Mouse (Mus musculus) heart, embryonic 11.5 days (tissue): ENCODE data around the gene Ppp1r12b. TPM values are rescaled to one million over a fixed set of nuclear protein-coding genes. Genes with fewer than 3 reads are reported as not detected.
A peak's percentile ranks its signal among the peaks of the same experiment; 100 is the strongest.

ENCODE experiments used
- ATAC-seq: fragments of 200-750 bp; cut with Nextera tagmentation; replicated peaks from 2 replicates; pipeline ENCODE4 v1.8.0; 2017; ENCODE audit warnings: moderate library complexity; ENCODE audit not compliant: insufficient number of reproducible peaks, low FRiP score, low TSS enrichment
- H3K27ac ChIP-seq: fragments of 300-500 bp; sonication (generic); 2 replicates; pipeline ENCODE4 v1.5.1; 2014; ENCODE audit warnings: mild to moderate bottlenecking, low read depth, low read length
- H3K27me3 ChIP-seq: fragments of 300-500 bp; sonication (generic); 2 replicates; pipeline ENCODE4 v1.6.1; 2014; ENCODE audit warnings: mild to moderate bottlenecking, low read length, mixed read lengths; ENCODE audit not compliant: control insufficient read depth, insufficient read depth
- H3K36me3 ChIP-seq: fragments of 300-500 bp; sonication (generic); 2 replicates; pipeline ENCODE4 v1.6.1; 2014; ENCODE audit warnings: mild to moderate bottlenecking, low read length, moderate library complexity, mixed read lengths; ENCODE audit not compliant: control insufficient read depth, insufficient read depth
- H3K4me1 ChIP-seq: fragments of 300-500 bp; sonication (generic); 2 replicates; pipeline ENCODE4 v1.6.1; 2014; ENCODE audit warnings: low read length; ENCODE audit not compliant: control insufficient read depth, insufficient read depth
- H3K4me2 ChIP-seq: fragments of 300-500 bp; sonication (generic); 2 replicates; pipeline ENCODE4 v1.6.1; 2014; ENCODE audit warnings: mild to moderate bottlenecking, moderate library complexity
- H3K4me3 ChIP-seq: fragments of 300-500 bp; sonication (generic); 2 replicates; pipeline ENCODE4 v1.5.1; 2014; ENCODE audit warnings: low read depth, low read length
- H3K9ac ChIP-seq: fragments of 300-500 bp; sonication (generic); 2 replicates; pipeline ENCODE4 v1.6.1; 2014; ENCODE audit warnings: mild to moderate bottlenecking, low read depth, low read length, moderate library complexity
- H3K9me3 ChIP-seq: fragments of 300-500 bp; sonication (generic); replicated peaks from 2 replicates; pipeline ENCODE4 v1.6.1; 2016; ENCODE audit warnings: low read length; ENCODE audit not compliant: control insufficient read depth
- WGBS: fragments of 180-500 bp; shearing (Covaris S2); extraction: QIAGEN DNeasy Blood & Tissue Kit; methylation state at CpG from one replicate; pipeline ENCODE4 v1.1.7; 2014; ENCODE audit not compliant: insufficient replicate concordance; 5-methylcytosine and 5-hydroxymethylcytosine counted together
- polyA plus RNA-seq: library from polyadenylated mRNA; unstranded; fragments of >200 nt; fragmentation: Nextera tagmentation; extraction: Ambion mirVana; gene quantifications from 2 replicates; pipeline ENCODE4 v1.2.1, GENCODE M21; 2014

The Ppp1r12b gene
- polyA plus RNA-seq, 1 experiment from 2014 or later: 26.7 TPM

DNA sequence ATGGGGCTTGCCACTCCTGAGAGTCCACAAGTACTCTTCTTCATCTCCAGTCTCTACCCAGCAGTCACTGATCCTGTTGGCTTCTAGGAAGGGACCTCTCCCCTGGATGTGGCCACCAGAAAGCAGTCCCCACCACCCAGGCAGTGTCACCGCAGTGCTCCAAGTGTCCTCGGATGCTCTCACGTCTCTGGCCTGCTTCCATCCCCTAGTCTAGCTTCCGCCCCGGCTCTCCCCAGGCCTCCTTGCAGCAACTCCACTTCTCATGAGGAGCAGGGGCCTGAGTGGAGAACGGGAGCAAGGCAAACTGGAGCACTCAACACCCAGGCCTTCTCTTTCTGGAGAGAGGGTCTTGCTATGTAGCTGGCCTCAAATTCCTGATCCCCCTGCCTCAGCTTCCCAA, 196.6 kb downstream of the Ppp1r12b start:
- no peaks in the 10 kb centered on the region for H3K27me3 ChIP-seq
- no peak overlapping the region for H3K4me2 ChIP-seq
- H3K4me3 ChIP-seq: no peak overlapping the region
- 85% methylated on average over 6 of the region's 6 CpGs for WGBS
- no peaks in the 10 kb centered on the region for H3K9me3 ChIP-seq
- peaks cover 2% of the 10 kb centered on the region; the same call in 1 of the 2 replicates for H3K36me3 ChIP-seq
- peaks cover 8% of the 10 kb centered on the region for H3K4me1 ChIP-seq
- no peak for ATAC-seq
- H3K9ac ChIP-seq: no peak overlapping the region
- no peak overlapping the region for H3K27ac ChIP-seq

DNA sequence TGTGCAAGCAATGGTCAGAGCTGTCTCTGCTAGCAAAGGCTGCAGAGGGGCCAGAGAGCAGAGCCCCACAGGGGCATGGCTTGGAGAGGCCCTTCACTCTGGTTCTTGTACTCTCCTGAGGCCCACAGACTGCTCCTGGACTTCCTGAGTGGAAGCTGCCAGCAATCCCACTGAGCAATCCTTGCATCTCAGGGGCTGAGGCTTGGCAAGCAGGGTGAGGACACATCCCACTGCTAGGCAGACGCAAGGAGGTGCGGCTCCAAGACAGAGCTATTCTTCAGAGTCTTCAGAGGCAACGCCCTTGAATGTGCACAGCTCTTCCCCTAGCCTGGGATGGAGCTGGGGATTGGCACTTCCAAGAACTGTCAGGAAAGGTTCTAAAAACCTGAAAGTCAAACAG, 198.5 kb downstream of the Ppp1r12b start:
- 84% methylated on average over 3 of the region's 3 CpGs for WGBS

DNA sequence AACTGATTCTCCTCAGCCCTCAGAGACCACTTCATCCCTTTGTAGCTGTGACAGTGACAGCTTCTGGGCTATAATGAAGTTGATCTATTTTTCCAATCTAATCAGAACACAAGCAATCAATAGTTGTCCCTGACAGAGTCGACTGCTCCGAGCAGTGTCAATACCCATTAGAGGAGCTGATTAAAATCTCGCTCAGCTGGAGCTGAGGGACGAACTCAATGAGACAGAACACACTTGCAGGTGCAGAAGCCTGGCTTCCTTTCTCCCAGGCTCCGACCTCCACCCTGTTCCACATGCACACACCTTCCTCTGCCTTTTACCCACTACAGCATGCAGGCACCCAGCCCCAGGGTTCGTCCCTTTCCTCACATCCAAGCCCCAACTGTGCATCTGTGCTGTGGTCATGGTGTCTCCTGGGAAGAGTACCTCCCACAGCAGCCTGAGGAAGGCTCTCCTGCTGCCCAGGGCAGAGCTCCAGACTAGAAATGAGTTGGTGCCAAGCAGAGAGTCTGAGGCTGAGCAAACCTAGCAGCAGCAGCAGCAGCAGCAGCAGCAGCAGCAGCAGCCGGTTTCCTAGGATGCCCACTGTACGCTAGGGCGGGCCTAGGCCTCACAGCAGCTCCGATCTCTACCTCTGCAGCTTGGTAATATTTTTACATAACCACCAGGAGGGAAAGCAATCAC, 199.4 kb downstream of the Ppp1r12b start:
- Histone ChIP-seq H3K4me3 (no peak overlapping the region), H3K36me3 (peaks cover 2% of the 10 kb centered on the region; the same call in 1 of the 2 replicates), H3K27me3 (no peaks in the 10 kb centered on the region), H3K27ac (no peak overlapping the region), H3K9ac (no peak overlapping the region), H3K4me2 (no peak overlapping the region), H3K4me1 (peaks cover 23% of the 10 kb centered on the region), H3K9me3 (no peaks in the 10 kb centered on the region)
- WGBS: 74% methylated on average over 10 of the region's 10 CpGs
- ATAC-seq: no peak

More for the DNA sequence above, 198.5 kb downstream of the Ppp1r12b start:
- no peaks in the 10 kb centered on the region for H3K9me3 ChIP-seq
- no peak for ATAC-seq
- H3K27me3 ChIP-seq: no peaks in the 10 kb centered on the region
- H3K4me2 ChIP-seq: no peak overlapping the region
- peaks cover 23% of the 10 kb centered on the region for H3K4me1 ChIP-seq
- H3K4me3 ChIP-seq: no peak overlapping the region
- peaks cover 2% of the 10 kb centered on the region; the same call in 1 of the 2 replicates for H3K36me3 ChIP-seq
- H3K27ac ChIP-seq: no peak overlapping the region
- H3K9ac ChIP-seq: no peak overlapping the region

DNA sequence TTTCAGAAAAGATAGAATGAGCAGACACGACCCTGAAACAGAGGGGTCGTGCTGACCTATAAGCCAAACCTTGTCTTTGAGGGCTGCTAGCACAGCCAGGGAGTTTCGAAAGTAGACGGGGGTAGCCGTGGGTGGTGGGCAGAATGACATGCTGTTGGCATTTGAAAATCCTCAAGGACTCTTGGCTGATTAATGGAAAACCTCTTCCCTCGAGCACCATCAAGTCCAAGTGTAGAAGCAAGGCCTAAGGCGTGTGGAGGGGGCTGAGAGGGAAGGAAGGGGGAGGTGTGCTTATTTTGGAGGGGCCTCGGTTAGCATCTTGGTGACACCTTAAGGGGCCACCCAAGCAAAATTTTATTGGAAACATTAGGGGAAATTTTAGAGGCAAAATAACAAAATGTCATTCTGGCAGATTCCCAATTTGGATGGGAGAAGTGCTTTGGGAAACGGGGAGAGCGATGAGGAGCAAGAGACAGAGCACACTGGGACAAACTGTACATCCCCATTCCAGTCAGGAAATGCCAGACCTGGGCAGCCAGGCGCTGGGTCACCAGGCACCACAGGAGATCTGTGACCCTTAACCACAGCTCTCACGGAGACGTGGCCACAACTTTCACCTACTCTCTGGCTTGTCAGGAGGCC, 200.1 kb downstream of the Ppp1r12b start:
- H3K9me3 ChIP-seq: no peaks in the 10 kb centered on the region
- no peak for ATAC-seq
- 0 out of 2 replicates have a peak, but pooled peaks cover 2% of the 10 kb centered on the region for H3K36me3 ChIP-seq
- no peak overlapping the region for H3K4me2 ChIP-seq
- no peak overlapping the region for H3K4me3 ChIP-seq
- peaks cover 23% of the 10 kb centered on the region for H3K4me1 ChIP-seq
- H3K27ac ChIP-seq: no peak overlapping the region
- 66% methylated on average over 13 of the region's 13 CpGs for WGBS
- H3K9ac ChIP-seq: no peak overlapping the region
- no peaks in the 10 kb centered on the region for H3K27me3 ChIP-seq

DNA sequence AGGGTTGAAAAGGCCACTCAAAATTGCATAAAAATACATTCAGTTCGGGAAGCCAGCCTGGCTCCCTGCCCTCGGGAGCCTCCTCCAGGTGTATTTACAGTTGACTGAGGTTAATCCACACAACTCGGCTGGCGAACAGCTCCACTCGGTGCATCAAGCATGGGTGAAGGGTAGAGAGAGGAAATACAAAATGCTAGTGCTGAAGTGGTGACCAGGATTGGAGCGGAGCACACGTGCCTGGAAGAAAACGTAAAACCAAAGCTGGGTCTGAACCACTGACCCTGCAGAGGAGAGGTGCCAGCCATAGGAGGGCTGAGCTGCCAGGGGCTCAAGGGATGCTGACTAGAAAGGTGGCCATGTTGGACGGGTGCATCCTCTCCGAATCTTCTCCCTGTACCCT, 200.9 kb downstream of the Ppp1r12b start:
- no peak for ATAC-seq
- H3K4me1 ChIP-seq: peaks cover 26% of the 10 kb centered on the region
- H3K9me3 ChIP-seq: no peaks in the 10 kb centered on the region
- no peaks in the 10 kb centered on the region for H3K27me3 ChIP-seq
- H3K4me3 ChIP-seq: no peak overlapping the region
- no peak overlapping the region for H3K4me2 ChIP-seq
- no peak overlapping the region for H3K9ac ChIP-seq
- H3K27ac ChIP-seq: no peak overlapping the region
- 81% methylated on average over 10 of the region's 10 CpGs for WGBS
- H3K36me3 ChIP-seq: no peaks in the 10 kb centered on the region

DNA sequence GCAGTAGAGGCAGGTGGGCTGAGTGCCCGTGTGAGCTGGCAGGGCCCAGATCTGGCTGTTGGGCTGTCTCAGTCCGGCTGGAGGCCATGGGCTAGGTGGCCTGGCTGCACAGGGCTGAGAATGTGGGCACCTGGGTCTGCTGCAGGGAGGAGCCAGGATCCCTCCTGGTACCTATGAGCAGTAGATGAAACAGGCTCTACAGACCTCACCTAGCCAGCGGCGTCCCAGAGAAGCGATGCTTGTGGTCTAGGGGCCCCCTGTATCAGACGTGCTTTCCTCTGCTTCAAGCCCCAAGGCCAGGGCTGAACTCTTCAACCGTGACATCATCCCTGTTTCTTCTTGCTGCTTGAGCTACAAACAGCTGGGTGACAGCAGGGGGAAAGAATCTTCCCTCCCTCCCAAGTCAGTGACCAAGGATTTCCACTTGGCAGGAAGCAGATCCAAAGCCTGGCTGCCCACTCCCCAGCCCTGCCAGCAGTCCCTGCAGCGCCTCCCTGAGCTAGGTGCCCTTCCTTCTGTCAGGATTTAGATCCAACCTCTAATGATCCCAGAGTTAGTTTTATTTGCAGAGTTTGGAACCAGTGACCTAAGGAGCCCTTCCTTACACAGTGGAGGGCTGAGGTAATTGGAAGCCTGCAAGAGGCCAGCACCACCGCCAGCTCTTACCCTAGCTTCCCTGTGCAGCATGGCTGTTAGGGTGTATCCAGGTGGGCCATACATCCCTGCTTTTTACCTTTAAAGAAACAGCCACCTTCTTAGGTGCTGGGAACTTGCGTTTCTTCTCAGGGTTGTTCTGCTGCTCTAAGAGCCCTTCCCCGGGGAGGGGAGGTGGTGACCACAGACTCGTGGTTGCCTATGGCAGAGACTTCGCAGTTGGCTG, 201.8 kb downstream of the Ppp1r12b start:
- Histone ChIP-seq H3K4me1 (peaks cover 30% of the 10 kb centered on the region), H3K27me3 (no peaks in the 10 kb centered on the region), H3K27ac (peak overlapping the region; percentile 66), H3K9ac (peak overlapping the region; percentile 59; the same call in 1 of the 2 replicates), H3K36me3 (no peaks in the 10 kb centered on the region), H3K4me3 (no peak overlapping the region), H3K4me2 (no peak overlapping the region; the same call in 1 of the 2 replicates), H3K9me3 (no peaks in the 10 kb centered on the region)
- 55% methylated on average over 13 of the region's 13 CpGs for WGBS
- no peak; the same call in 1 of the 2 replicates for ATAC-seq

DNA sequence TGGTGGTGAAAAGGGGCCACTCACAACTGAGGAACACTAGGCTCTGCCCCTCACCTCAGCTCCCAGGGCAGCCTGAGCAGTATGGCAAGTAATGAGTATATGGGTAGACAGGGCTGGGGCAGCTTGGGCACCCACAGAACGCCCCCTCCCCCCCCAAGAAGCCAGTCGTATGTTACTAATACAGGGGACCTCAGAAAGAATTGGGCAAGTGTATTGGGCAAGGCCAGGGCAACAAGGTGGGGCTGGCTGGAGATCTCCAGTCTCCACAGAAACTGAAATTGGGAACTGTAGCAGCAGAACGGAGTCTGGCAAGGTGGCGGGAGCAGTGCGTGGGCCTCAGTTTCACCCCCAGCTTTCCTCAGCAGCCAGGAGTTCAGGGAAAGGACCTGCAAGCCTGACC, 203.3 kb downstream of the Ppp1r12b start:
- no peak overlapping the region for H3K4me2 ChIP-seq
- no peak overlapping the region for H3K4me3 ChIP-seq
- peaks cover 36% of the 10 kb centered on the region for H3K4me1 ChIP-seq
- H3K9me3 ChIP-seq: no peaks in the 10 kb centered on the region
- H3K27me3 ChIP-seq: no peaks in the 10 kb centered on the region
- no peak overlapping the region for H3K27ac ChIP-seq
- H3K36me3 ChIP-seq: no peaks in the 10 kb centered on the region
- no peak for ATAC-seq
- WGBS: 75% methylated on average over 5 of the region's 5 CpGs
- no peak overlapping the region for H3K9ac ChIP-seq

DNA sequence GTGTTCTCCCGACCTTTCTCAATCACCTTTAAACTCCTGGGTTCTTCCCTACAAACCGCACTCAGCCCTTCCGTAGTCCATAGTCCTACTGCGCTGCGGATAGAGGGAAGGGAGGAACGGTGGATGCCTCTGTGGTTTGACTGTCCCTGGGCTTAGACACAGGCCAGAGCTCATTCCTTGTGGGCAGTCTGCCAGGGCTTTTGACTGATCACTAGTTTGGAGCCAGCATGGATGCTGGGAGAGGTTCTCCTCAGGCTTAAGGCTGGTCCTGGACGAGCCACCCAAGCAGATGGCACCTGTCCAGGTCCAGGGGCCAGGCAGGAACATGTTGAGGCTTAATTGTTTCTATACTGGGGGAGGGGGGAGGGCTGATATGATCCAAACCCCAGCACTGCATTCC, 205.9 kb downstream of the Ppp1r12b start:
- no peak for ATAC-seq
- H3K4me3 ChIP-seq: no peak overlapping the region
- H3K4me1 ChIP-seq: peaks cover 30% of the 10 kb centered on the region
- 62% methylated on average over 7 of the region's 7 CpGs for WGBS
- no peak overlapping the region for H3K4me2 ChIP-seq
- no peaks in the 10 kb centered on the region; the same call in 1 of the 2 replicates for H3K27me3 ChIP-seq
- H3K9me3 ChIP-seq: no peaks in the 10 kb centered on the region
- H3K27ac ChIP-seq: no peak overlapping the region
- H3K9ac ChIP-seq: no peak overlapping the region
- no peaks in the 10 kb centered on the region for H3K36me3 ChIP-seq
